In the genomic region with DNA sequence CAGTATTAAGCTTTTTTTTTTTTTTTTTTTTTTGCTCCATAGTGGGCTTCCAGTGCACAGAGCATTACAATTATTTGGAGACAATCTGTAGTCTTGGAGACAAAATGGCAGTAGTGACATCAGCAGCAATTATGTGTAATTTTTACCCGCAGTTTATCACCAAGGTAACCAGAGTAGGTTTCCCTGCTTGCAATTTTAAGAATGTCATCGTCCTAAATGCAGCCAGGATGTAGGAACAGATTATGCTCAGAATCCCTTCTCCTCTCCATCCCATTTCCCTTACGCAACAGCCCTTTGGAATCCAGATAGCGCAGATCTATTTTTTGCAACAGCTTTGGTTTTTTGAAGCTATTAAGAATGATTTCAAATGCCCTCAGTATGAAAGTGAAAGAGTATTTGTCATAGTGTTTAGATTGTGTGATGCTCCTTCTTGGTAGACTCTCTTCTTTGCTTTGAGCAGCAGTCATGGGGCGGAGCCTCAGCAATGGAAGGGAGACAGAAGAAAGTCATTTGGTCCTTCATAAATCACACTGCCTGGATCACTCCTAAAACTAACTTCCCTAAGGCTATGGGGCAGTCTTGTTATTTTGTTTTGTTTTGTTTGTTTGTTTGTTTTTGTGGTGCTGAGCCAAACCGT, we compare ENCODE assay signal across 16 mouse cellular contexts.
DNase-seq lines count a peak whose midpoint lies in the region; ATAC-seq and TF ChIP-seq lines count a peak whose summit lies in the region.
"Had no signal": no experiment of that assay in that cellular context is flagged by ENCODE, and none has a peak within 500 bp of the region (broad histone marks: within the 10 kb centered on the region; RNA-seq: fewer than 3 reads in every experiment).

No protein-coding gene starts in this region.

- H3K27me3 ChIP-seq in midbrain, embryonic 15.5 days (replicated peaks): no peaks in the 10 kb centered on the region
- H3K27me3 ChIP-seq: heart, embryonic 12.5 days; hindbrain, embryonic 13.5 days had no signal

- H3K4me3 ChIP-seq in layer of hippocampus, adult 2 months: peak overlapping the region; percentile 4; the same call in 1 of the 2 replicates
- H3K4me3 ChIP-seq in cortical plate, adult 2 months (ENCODE audit: insufficient read depth, low read length): no peak overlapping the region
- H3K4me3 ChIP-seq in midbrain, embryonic 15.5 days: no peak overlapping the region
- H3K4me3 ChIP-seq: heart, embryonic 12.5 days; hindbrain, embryonic 13.5 days had no signal

- H3K27ac ChIP-seq in layer of hippocampus, adult 2 months: peak overlapping the region; percentile 85
- peak overlapping the region; percentile 36 for H3K27ac ChIP-seq in cortical plate, adult 2 months (ENCODE audit: insufficient read depth, low read length)
- H3K27ac ChIP-seq in midbrain, embryonic 15.5 days: peak overlapping the region; percentile 14
- H3K27ac ChIP-seq: hindbrain, embryonic 13.5 days had no signal

- 68% methylated on average over 6 of the region's 6 CpGs for WGBS in midbrain, embryonic 15.5 days

- H3K36me3 ChIP-seq in midbrain, embryonic 15.5 days (replicated peaks): no peaks in the 10 kb centered on the region
- H3K36me3 ChIP-seq: heart, embryonic 12.5 days; hindbrain, embryonic 13.5 days had no signal

- peaks cover 2% of the 10 kb centered on the region; the same call in 1 of the 2 replicates for H3K4me1 ChIP-seq in cortical plate, adult 2 months (ENCODE audit: control insufficient read depth, insufficient read depth, low read length)
- peaks cover 10% of the 10 kb centered on the region for H3K4me1 ChIP-seq in midbrain, embryonic 15.5 days
- H3K4me1 ChIP-seq: heart, embryonic 12.5 days had no signal

- TF ChIP-seq CTCF in layer of hippocampus, adult 2 months (conservative IDR thresholded peaks at IDR 0.05): no peak
- TF ChIP-seq CTCF in cortical plate, adult 2 months (IDR thresholded peaks at IDR 0.05; ENCODE audit: extremely low read depth, insufficient read depth, low read length): no peak

- no peaks in the 10 kb centered on the region for H3K9me3 ChIP-seq in midbrain, embryonic 15.5 days
- H3K9me3 ChIP-seq: heart, embryonic 12.5 days; hindbrain, embryonic 13.5 days had no signal

- DNase-seq in layer of hippocampus, adult 2 months (ENCODE audit: low spot score in 2 of 2): peak in 1 of 2 experiments; percentile 75
- no peak for DNase-seq in layer of hippocampus, postnatal 25 days (ENCODE audit: extremely low spot score in 1 of 2, low spot score in 1 of 2)
- peak; percentile 55 for DNase-seq in NIH3T3 (ENCODE audit: low read depth)
- DNase-seq in retina, postnatal 1 day: no peak
- no peak for DNase-seq in spleen, postnatal 14 days (ENCODE audit: low spot score in 2 of 2)
- DNase-seq: adrenal gland, postnatal 14 days; cerebellum, adult 11 months; gastrocnemius, postnatal 10 days; kidney, adult 8-10 months; thymus, postnatal 4 days had no signal

- H3K4me2 ChIP-seq in midbrain, embryonic 15.5 days: no peak overlapping the region
- H3K4me2 ChIP-seq: heart, embryonic 12.5 days; hindbrain, embryonic 13.5 days; liver, embryonic 11.5 days had no signal

- ATAC-seq in midbrain, embryonic 15.5 days (replicated peaks): no peak
- ATAC-seq: lung, postnatal 0 days had no signal

- H3K9ac ChIP-seq in midbrain, embryonic 15.5 days: no peak overlapping the region
- H3K9ac ChIP-seq: heart, embryonic 12.5 days; hindbrain, embryonic 13.5 days had no signal

- no peak for TF ChIP-seq POLR2A in cortical plate, adult 2 months (IDR thresholded peaks at IDR 0.05; ENCODE audit: extremely low read depth, insufficient read depth, low read length)

Comparison
In these comparisons a context has a peak if more than half of its experiments do, and no peak if none do; other contexts are left out.
1. H3K27ac ChIP-seq: peak in every context shown above with its lines; median percentile 85 in layer of hippocampus, adult 2 months; 36 in cortical plate, adult 2 months; 14 in midbrain, embryonic 15.5 days.